Mouse (Mus musculus) kidney, adult 2 months (tissue): ENCODE measurements around the gene Gpr1. TPM values are rescaled to one million over a fixed set of nuclear protein-coding genes. Genes with fewer than 3 reads are reported as not detected.

Source experiments
- DNase-seq: peaks from one replicate; pipeline ENCODE4 v3.0.0; 2021
- H3K27ac ChIP-seq: fragments of 200-500 bp; 2 replicates; pipeline ENCODE4 v1.5.1; 2012; ENCODE audit warnings: low read depth, low read length, control low read depth, inconsistent platforms; ENCODE audit not compliant: insufficient read depth
- H3K27me3 ChIP-seq: fragments of 200-500 bp; replicated peaks from 2 replicates; pipeline ENCODE4 v1.6.1; 2012; ENCODE audit warnings: mild to moderate bottlenecking, moderate library complexity, low read length, inconsistent platforms; ENCODE audit not compliant: control insufficient read depth, insufficient read depth
- H3K36me3 ChIP-seq: fragments of 200-500 bp; 2 replicates; pipeline ENCODE4 v1.6.1; 2012; ENCODE audit warnings: mild to moderate bottlenecking, moderate library complexity, low read length, inconsistent platforms; ENCODE audit not compliant: control insufficient read depth, insufficient read depth
- H3K4me1 ChIP-seq: fragments of 200-500 bp; 2 replicates; pipeline ENCODE4 v1.6.1; 2011; ENCODE audit warnings: low read length; ENCODE audit not compliant: control insufficient read depth, insufficient read depth
- H3K4me3 ChIP-seq: fragments of 200-500 bp; 2 replicates; pipeline ENCODE4 v1.5.1; 2011; ENCODE audit warnings: mild to moderate bottlenecking, low read depth, low read length, control low read depth; ENCODE audit not compliant: insufficient read depth
- CTCF ChIP-seq: fragments of 200-500 bp; conservative IDR thresholded peaks from 2 replicates; pipeline ENCODE4 v1.5.1; 2011; ENCODE audit warnings: low read depth, mild to moderate bottlenecking, control low read depth, low read length, moderate library complexity, mixed read lengths; ENCODE audit not compliant: insufficient read depth, insufficient read length
- POLR2A ChIP-seq: fragments of 200-500 bp; IDR thresholded peaks from one replicate; pipeline ENCODE4 v1.6.1; 2011; ENCODE audit warnings: low read depth, low read length, control low read depth
- WGBS: fragments of 180-500 bp; shearing (Covaris S2); methylation state at CpG from one replicate; pipeline ENCODE4 v1.1.7; 2018; 5-methylcytosine and 5-hydroxymethylcytosine counted together
- polyA plus RNA-seq: library from polyadenylated mRNA; depleted of rRNA; stranded (reverse); fragments of >200 nt; gene quantifications from 2 replicates; pipeline ENCODE4 v1.2.3, GENCODE M21; 2012

Gene Gpr1
- polyA plus RNA-seq, 1 experiment, result 0.06 TPM

GRCm38 (mm10) chr1:63255101-63255500 is 40.8 kb upstream of the Gpr1 start:
- Histone ChIP-seq H3K36me3 (no peaks in the 10 kb centered on the region), H3K27ac (no peak overlapping the region), H3K4me1 (no peaks in the 10 kb centered on the region), H3K4me3 (no peak overlapping the region), H3K27me3 (no peaks in the 10 kb centered on the region; the same call in 1 of the 2 replicates)
- no peak for DNase-seq
- 24% methylated on average over 4 of the region's 4 CpGs for WGBS
- no peak for TF ChIP-seq POLR2A
- TF ChIP-seq CTCF, result no peak

- DNase-seq, result no peak
- H3K36me3 ChIP-seq, result no peaks in the 10 kb centered on the region
- TF ChIP-seq POLR2A (no peak), CTCF (no peak)
- peaks cover 7% of the 10 kb centered on the region for H3K27me3 ChIP-seq
- WGBS, result 41% methylated on average over 5 of the region's 5 CpGs
- H3K4me1 ChIP-seq, result no peaks in the 10 kb centered on the region
- no peak overlapping the region for H3K4me3 ChIP-seq
- no peak overlapping the region for H3K27ac ChIP-seq
These were observed 38.9 kb upstream of the Gpr1 start for GRCm38 (mm10) chr1:63253291-63253690.

GRCm38 (mm10) chr1:63252351-63253209 is 38.2 kb upstream of the Gpr1 start:
- TF ChIP-seq CTCF, result 0 out of 2 replicates have a peak, but pooled peaks have one; percentile 24
- no peak for TF ChIP-seq POLR2A
- Histone ChIP-seq H3K27ac (no peak overlapping the region), H3K27me3 (peaks cover 8% of the 10 kb centered on the region), H3K36me3 (no peaks in the 10 kb centered on the region), H3K4me1 (no peaks in the 10 kb centered on the region), H3K4me3 (no peak overlapping the region)
- 42% methylated on average over 24 of the region's 24 CpGs for WGBS
- DNase-seq, result no peak

GRCm38 (mm10) chr1:63249261-63249660 is 34.9 kb upstream of the Gpr1 start:
- TF ChIP-seq CTCF (no peak), POLR2A (no peak)
- 47% methylated on average over 4 of the region's 4 CpGs for WGBS
- no peak for DNase-seq
- Histone ChIP-seq H3K27ac (no peak overlapping the region), H3K4me1 (no peaks in the 10 kb centered on the region), H3K27me3 (peaks cover 11% of the 10 kb centered on the region), H3K36me3 (no peaks in the 10 kb centered on the region), H3K4me3 (no peak overlapping the region)

- TF ChIP-seq POLR2A, result no peak
- no peak for TF ChIP-seq CTCF
- no peaks in the 10 kb centered on the region for H3K36me3 ChIP-seq
- H3K27me3 ChIP-seq, result peaks cover 11% of the 10 kb centered on the region
- no peak overlapping the region for H3K4me3 ChIP-seq
- no peak overlapping the region for H3K27ac ChIP-seq
- H3K4me1 ChIP-seq, result no peaks in the 10 kb centered on the region
- DNase-seq, result no peak
- 4% methylated on average over 44 of the region's 44 CpGs for WGBS
These were observed 34.1 kb upstream of the Gpr1 start for GRCm38 (mm10) chr1:63248360-63248851.

- Histone ChIP-seq H3K4me1 (no peaks in the 10 kb centered on the region), H3K27ac (no peak overlapping the region), H3K27me3 (peaks cover 11% of the 10 kb centered on the region), H3K4me3 (no peak overlapping the region), H3K36me3 (no peaks in the 10 kb centered on the region)
- TF ChIP-seq POLR2A, result no peak
- TF ChIP-seq CTCF, result no peak
- 3% methylated on average over 18 of the region's 18 CpGs for WGBS
- DNase-seq, result no peak
These were observed 33.6 kb upstream of the Gpr1 start for GRCm38 (mm10) chr1:63247831-63248359.

GRCm38 (mm10) chr1:63246862-63247521 is 32.6 kb upstream of the Gpr1 start:
- no peaks in the 10 kb centered on the region for H3K36me3 ChIP-seq
- TF ChIP-seq POLR2A (no peak), CTCF (no peak)
- no peak overlapping the region for H3K4me3 ChIP-seq
- no peak overlapping the region for H3K27ac ChIP-seq
- 8% methylated on average over 16 of the region's 16 CpGs for WGBS
- H3K27me3 ChIP-seq, result peaks cover 11% of the 10 kb centered on the region
- H3K4me1 ChIP-seq, result no peaks in the 10 kb centered on the region
- DNase-seq, result no peak
